Mouse (Mus musculus) 416B (cell line): ENCODE results near the gene Car14.
"Not testable (repeated sequence)": the region's sequence is repeated elsewhere in the genome, so short reads cannot be mapped to it uniquely, and the experiment has no call there.

Source experiments
- DNase-seq: peaks from one replicate; pipeline ENCODE4 v3.0.0; 2011; ENCODE audit warnings: low read depth

Gene Car14

GRCm38 (mm10) chr3:95904568-95904967, at the start of gene Car14:
TSS of gene Car14 (minus strand) at chr3:95904691.
- no peak for DNase-seq

- peak; percentile 42 for DNase-seq
Observed at GRCm38 (mm10) chr3:95953522-95953921, 49.0 kb upstream of the Car14 start.

GRCm38 (mm10) chr3:95953023-95953422, 48.5 kb upstream of the Car14 start:
- DNase-seq: no peak

GRCm38 (mm10) chr3:95951566-95951965, 47.1 kb upstream of the Car14 start:
- DNase-seq: not testable (repeated sequence)

GRCm38 (mm10) chr3:95950763-95951551, 46.5 kb upstream of the Car14 start:
- peak; percentile 96 for DNase-seq

- DNase-seq: no peak
Observed at GRCm38 (mm10) chr3:95948325-95948724, 43.8 kb upstream of the Car14 start.

GRCm38 (mm10) chr3:95945731-95946240, 41.3 kb upstream of the Car14 start:
- no peak for DNase-seq

GRCm38 (mm10) chr3:95944742-95945141, 40.3 kb upstream of the Car14 start:
- DNase-seq: no peak

GRCm38 (mm10) chr3:95943226-95943625, 38.7 kb upstream of the Car14 start:
- DNase-seq: no peak

GRCm38 (mm10) chr3:95942749-95943148, 38.3 kb upstream of the Car14 start:
- peak; percentile 95 for DNase-seq

- peak; percentile 63 for DNase-seq
Observed at GRCm38 (mm10) chr3:95938835-95939234, 34.3 kb upstream of the Car14 start.

GRCm38 (mm10) chr3:95938217-95938616, 33.7 kb upstream of the Car14 start:
- DNase-seq: peak; percentile 94

GRCm38 (mm10) chr3:95934448-95934847, 30.0 kb upstream of the Car14 start:
- DNase-seq: no peak

GRCm38 (mm10) chr3:95933111-95933750, 28.7 kb upstream of the Car14 start:
- no peak for DNase-seq

- DNase-seq: no peak
Observed at GRCm38 (mm10) chr3:95932566-95932965, 28.1 kb upstream of the Car14 start.

- DNase-seq: no peak
Observed at GRCm38 (mm10) chr3:95932157-95932556, 27.7 kb upstream of the Car14 start.

- DNase-seq: no peak
Observed at GRCm38 (mm10) chr3:95931471-95931870, 27.0 kb upstream of the Car14 start.

GRCm38 (mm10) chr3:95930471-95930789, 25.9 kb upstream of the Car14 start:
- DNase-seq: no peak

GRCm38 (mm10) chr3:95929581-95930470, 25.3 kb upstream of the Car14 start:
- DNase-seq: no peak

- peak; percentile 100 for DNase-seq
Observed at GRCm38 (mm10) chr3:95928658-95929503, 24.4 kb upstream of the Car14 start, which contains the start of gene Anp32e. TSS of gene Anp32e (plus strand) at chr3:95929246.

GRCm38 (mm10) chr3:95928261-95928657, 23.8 kb upstream of the Car14 start:
- DNase-seq: no peak
